Mouse (Mus musculus) heart, embryonic 13.5 days (tissue): Measurements from ENCODE around the gene Elp4. TPM values are rescaled to one million over a fixed set of nuclear protein-coding genes. Genes with fewer than 3 reads are reported as not detected.

Experiments
- ATAC-seq: fragments of 200-750 bp; cut with Nextera tagmentation; 2 replicates; pipeline ENCODE4 v1.8.0; 2017; ENCODE audit warnings: moderate TSS enrichment; ENCODE audit not compliant: insufficient number of reproducible peaks, low FRiP score, low TSS enrichment; ENCODE audit errors: extremely low read depth
- H3K27ac ChIP-seq: fragments of 300-500 bp; sonication (generic); replicated peaks from 2 replicates; pipeline ENCODE4 v1.5.1; 2015; ENCODE audit warnings: moderate library complexity, mild to moderate bottlenecking, inconsistent platforms
- H3K27me3 ChIP-seq: fragments of 300-500 bp; sonication (generic); replicated peaks from 2 replicates; pipeline ENCODE4 v1.6.1; 2015; ENCODE audit warnings: mild to moderate bottlenecking, inconsistent platforms
- H3K36me3 ChIP-seq: fragments of 300-500 bp; sonication (generic); 2 replicates; pipeline ENCODE4 v1.6.1; 2015; ENCODE audit warnings: mild to moderate bottlenecking, inconsistent platforms
- H3K4me1 ChIP-seq: fragments of 300-500 bp; sonication (generic); 2 replicates; pipeline ENCODE4 v1.6.1; 2015; ENCODE audit warnings: inconsistent platforms
- H3K4me2 ChIP-seq: fragments of 300-500 bp; sonication (generic); 2 replicates; pipeline ENCODE4 v1.6.1; 2015; ENCODE audit warnings: inconsistent platforms, mild to moderate bottlenecking, moderate library complexity
- H3K4me3 ChIP-seq: fragments of 300-500 bp; sonication (generic); 2 replicates; pipeline ENCODE4 v1.5.1; 2015; ENCODE audit warnings: moderate library complexity, mild to moderate bottlenecking, inconsistent platforms
- H3K9ac ChIP-seq: fragments of 300-500 bp; sonication (generic); 2 replicates; pipeline ENCODE4 v1.6.1; 2015; ENCODE audit warnings: inconsistent platforms, mild to moderate bottlenecking, moderate library complexity
- H3K9me3 ChIP-seq: fragments of 300-500 bp; sonication (generic); 2 replicates; pipeline ENCODE4 v1.6.1; 2016; ENCODE audit warnings: inconsistent platforms
- WGBS: fragments of 180-500 bp; shearing (Covaris S2); methylation state at CpG from one replicate; pipeline ENCODE4 v1.1.7; 2015; ENCODE audit warnings: mixed read lengths; 5-methylcytosine and 5-hydroxymethylcytosine counted together
- polyA plus RNA-seq: library from polyadenylated mRNA; unstranded; fragments of >200 nt; fragmentation: Nextera tagmentation; extraction: Ambion mirVana; gene quantifications from 2 replicates; pipeline ENCODE4 v1.2.1, GENCODE M21; 2015

Elp4 gene
- polyA plus RNA-seq, 1 experiment from 2014 or later: 18.0 TPM

- Histone ChIP-seq H3K27ac (no peak overlapping the region), H3K27me3 (peaks cover 100% of the 10 kb centered on the region), H3K9ac (no peak overlapping the region), H3K4me1 (peaks cover 23% of the 10 kb centered on the region), H3K4me2 (no peak overlapping the region), H3K36me3 (no peaks in the 10 kb centered on the region), H3K4me3 (no peak overlapping the region), H3K9me3 (no peaks in the 10 kb centered on the region)
- 0% methylated on average over 11 of the region's 11 CpGs for WGBS
- no peak for ATAC-seq
Measured at GRCm38 (mm10) chr2:105667626-105667950, 236.8 kb downstream of the Elp4 start.

GRCm38 (mm10) chr2:105666763-105667625 lies 237.4 kb downstream of the Elp4 start:
- H3K27me3 ChIP-seq: peaks cover 100% of the 10 kb centered on the region
- H3K36me3 ChIP-seq: no peaks in the 10 kb centered on the region
- no peak for ATAC-seq
- H3K4me3 ChIP-seq: no peak overlapping the region
- H3K4me1 ChIP-seq: peaks cover 23% of the 10 kb centered on the region
- 2% methylated on average over 41 of the region's 41 CpGs for WGBS
- no peak overlapping the region for H3K27ac ChIP-seq
- no peak overlapping the region for H3K4me2 ChIP-seq
- H3K9me3 ChIP-seq: no peaks in the 10 kb centered on the region
- no peak overlapping the region for H3K9ac ChIP-seq

GRCm38 (mm10) chr2:105666331-105666730 lies 238.0 kb downstream of the Elp4 start:
- H3K4me1 ChIP-seq: peaks cover 23% of the 10 kb centered on the region
- H3K27me3 ChIP-seq: peaks cover 100% of the 10 kb centered on the region
- no peak overlapping the region for H3K4me2 ChIP-seq
- 1% methylated on average over 6 of the region's 6 CpGs for WGBS
- no peak for ATAC-seq
- no peak overlapping the region for H3K9ac ChIP-seq
- no peak overlapping the region for H3K27ac ChIP-seq
- no peaks in the 10 kb centered on the region for H3K9me3 ChIP-seq
- no peaks in the 10 kb centered on the region for H3K36me3 ChIP-seq
- no peak overlapping the region for H3K4me3 ChIP-seq

- ATAC-seq: no peak
- Histone ChIP-seq H3K9me3 (no peaks in the 10 kb centered on the region), H3K9ac (no peak overlapping the region), H3K27me3 (peaks cover 100% of the 10 kb centered on the region), H3K4me1 (peaks cover 26% of the 10 kb centered on the region), H3K36me3 (no peaks in the 10 kb centered on the region), H3K4me3 (no peak overlapping the region), H3K27ac (no peak overlapping the region), H3K4me2 (no peak overlapping the region)
- WGBS: 17% methylated on average over 5 of the region's 5 CpGs
Measured at GRCm38 (mm10) chr2:105665491-105666250, 238.7 kb downstream of the Elp4 start.

DNA sequence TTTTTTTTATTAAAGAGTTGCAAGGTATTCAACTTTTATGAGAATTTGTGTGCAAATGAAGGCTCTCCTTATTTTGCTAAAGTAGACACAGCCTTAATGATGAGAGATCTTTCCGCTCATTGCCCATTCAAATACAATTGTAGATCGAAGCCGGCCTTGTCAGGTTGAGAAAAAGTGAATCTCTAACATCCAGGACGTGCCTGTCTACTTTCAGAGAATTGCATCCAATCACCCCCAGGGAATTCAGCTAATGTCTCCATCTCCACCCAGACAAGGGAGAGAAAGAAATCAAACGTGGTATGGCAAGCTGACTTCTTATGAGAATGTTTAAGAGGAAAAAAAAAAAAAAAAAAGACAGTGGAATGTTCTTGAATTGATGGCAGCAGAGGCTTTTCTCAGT lies 239.4 kb downstream of the Elp4 start:
- ATAC-seq: no peak
- Histone ChIP-seq H3K4me2 (no peak overlapping the region), H3K4me1 (peaks cover 33% of the 10 kb centered on the region), H3K9me3 (no peaks in the 10 kb centered on the region), H3K9ac (no peak overlapping the region), H3K4me3 (no peak overlapping the region), H3K36me3 (no peaks in the 10 kb centered on the region), H3K27ac (no peak overlapping the region), H3K27me3 (peaks cover 100% of the 10 kb centered on the region)
- 12% methylated on average over 5 of the region's 5 CpGs for WGBS

DNA sequence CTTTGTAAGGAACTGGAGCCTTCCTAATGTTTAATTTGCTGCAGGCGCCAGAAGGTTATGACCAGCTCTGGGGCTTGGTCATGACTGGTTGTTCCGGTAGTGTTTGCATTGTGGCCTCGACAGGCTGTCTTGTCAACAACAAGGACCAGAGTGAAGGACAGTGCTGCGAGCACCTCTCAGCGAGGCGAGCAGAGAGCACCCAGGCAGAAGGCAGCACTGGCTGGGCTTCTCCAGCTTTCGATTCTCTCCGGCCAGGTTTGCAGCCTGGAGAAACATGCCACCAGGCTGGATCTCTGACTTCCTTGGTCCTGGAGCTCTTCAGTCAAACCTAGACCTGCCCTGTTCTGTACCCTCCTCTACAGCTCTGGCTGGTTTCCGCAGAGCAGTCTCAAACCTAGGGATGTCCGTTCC lies 241.3 kb downstream of the Elp4 start:
- H3K27me3 ChIP-seq: peaks cover 100% of the 10 kb centered on the region
- H3K4me1 ChIP-seq: peaks cover 24% of the 10 kb centered on the region
- H3K4me3 ChIP-seq: 0 out of 2 replicates have a peak overlapping the region, but pooled peaks have one; percentile 2
- no peak overlapping the region for H3K9ac ChIP-seq
- H3K4me2 ChIP-seq: no peak overlapping the region
- no peaks in the 10 kb centered on the region for H3K9me3 ChIP-seq
- no peak overlapping the region for H3K27ac ChIP-seq
- H3K36me3 ChIP-seq: no peaks in the 10 kb centered on the region
- 2% methylated on average over 10 of the region's 10 CpGs for WGBS
- ATAC-seq: no peak

DNA sequence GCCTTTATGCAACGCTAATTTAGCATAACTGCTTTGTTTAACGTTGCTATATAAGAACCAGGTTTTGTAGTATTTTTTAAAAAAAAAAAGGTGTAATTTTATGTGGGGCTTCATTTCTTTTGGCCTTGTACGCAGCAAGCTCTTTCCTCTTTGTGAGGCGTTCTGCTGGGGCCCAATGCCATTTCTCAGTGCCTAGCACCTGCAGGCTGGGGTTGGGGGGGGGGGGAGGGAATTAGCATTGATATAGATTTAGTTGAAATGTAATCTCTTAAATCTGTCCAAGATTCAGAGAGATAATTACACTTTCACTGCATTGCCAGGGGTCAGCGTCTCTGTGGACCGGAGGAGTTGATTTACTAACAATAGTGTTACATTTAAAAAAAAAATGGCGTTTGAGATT lies 241.8 kb downstream of the Elp4 start:
- Histone ChIP-seq H3K36me3 (no peaks in the 10 kb centered on the region), H3K4me3 (no peak overlapping the region), H3K9ac (no peak overlapping the region), H3K27me3 (peaks cover 99% of the 10 kb centered on the region), H3K9me3 (no peaks in the 10 kb centered on the region), H3K27ac (no peak overlapping the region), H3K4me2 (no peak overlapping the region), H3K4me1 (peaks cover 24% of the 10 kb centered on the region)
- ATAC-seq: no peak
- WGBS: 6% methylated on average over 7 of the region's 7 CpGs

- no peak overlapping the region for H3K9ac ChIP-seq
- peaks cover 23% of the 10 kb centered on the region for H3K4me1 ChIP-seq
- no peaks in the 10 kb centered on the region for H3K9me3 ChIP-seq
- peaks cover 99% of the 10 kb centered on the region for H3K27me3 ChIP-seq
- H3K36me3 ChIP-seq: no peaks in the 10 kb centered on the region
- 7% methylated on average over 16 of the region's 16 CpGs for WGBS
- H3K4me3 ChIP-seq: no peak overlapping the region
- H3K4me2 ChIP-seq: no peak overlapping the region
- no peak for ATAC-seq
- no peak overlapping the region for H3K27ac ChIP-seq
Measured at GRCm38 (mm10) chr2:105662121-105662520, 242.2 kb downstream of the Elp4 start.

DNA sequence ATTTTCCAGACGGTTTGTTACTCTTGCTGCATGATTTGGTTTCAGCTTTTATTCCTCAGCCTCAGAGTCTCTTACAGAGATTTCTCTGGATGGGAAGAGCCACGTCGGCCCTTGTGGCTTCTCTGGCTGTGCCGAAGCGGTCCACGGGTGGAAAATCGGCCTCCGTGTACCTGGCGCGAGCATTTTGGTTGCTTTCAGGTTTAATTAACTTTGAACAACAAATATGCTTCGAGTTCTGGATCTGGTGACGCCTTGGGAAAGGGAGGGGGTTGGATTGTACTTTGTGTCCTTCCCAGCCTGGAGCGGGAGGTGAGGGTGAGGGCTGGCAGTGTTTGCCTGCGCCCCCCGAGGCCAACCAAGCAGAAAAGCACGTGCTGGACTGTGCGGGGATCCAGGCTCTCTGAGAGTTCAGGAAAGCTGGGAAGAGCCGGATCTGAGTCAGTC lies 242.7 kb downstream of the Elp4 start:
- Histone ChIP-seq H3K9ac (no peak overlapping the region), H3K27me3 (peaks cover 99% of the 10 kb centered on the region), H3K36me3 (no peaks in the 10 kb centered on the region), H3K4me2 (no peak overlapping the region), H3K4me3 (no peak overlapping the region), H3K9me3 (no peaks in the 10 kb centered on the region), H3K4me1 (peaks cover 18% of the 10 kb centered on the region), H3K27ac (no peak overlapping the region)
- no peak for ATAC-seq
- 2% methylated on average over 18 of the region's 18 CpGs for WGBS

DNA sequence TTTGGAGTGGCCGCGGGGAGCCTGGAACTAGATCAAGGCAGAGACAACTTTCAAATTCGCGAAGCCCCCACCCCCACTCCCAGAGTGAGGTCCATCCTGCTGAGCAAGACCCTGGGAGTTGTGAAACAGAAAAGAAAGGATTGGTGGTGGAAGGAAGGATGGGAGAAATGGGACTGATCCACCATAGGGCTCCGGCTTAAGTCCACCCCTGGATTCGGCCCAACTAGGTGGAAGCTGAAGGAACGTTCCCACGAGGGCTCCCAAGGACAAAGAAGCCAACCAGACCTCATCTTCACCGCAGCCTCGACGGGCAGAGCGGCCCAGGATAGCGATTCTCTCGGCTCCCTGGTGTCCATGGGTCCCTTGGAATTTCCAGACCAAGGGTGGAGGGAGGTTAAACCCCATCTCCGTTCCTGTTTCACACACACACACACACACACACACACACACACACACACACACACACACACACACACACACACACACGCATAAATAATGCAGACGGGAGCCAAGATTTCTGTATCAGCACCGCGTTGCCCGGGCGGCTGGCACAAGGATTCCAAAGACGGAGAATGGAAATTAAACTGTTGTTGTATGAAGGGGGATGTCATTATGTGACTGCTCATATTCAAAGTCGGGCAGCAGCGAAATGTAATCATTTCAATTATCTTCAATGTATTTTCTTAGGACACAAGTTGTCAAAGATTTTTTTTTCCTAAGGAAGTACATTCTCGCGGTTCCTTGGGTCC lies 243.3 kb downstream of the Elp4 start:
- H3K27ac ChIP-seq: no peak overlapping the region
- 2% methylated on average over 26 of the region's 26 CpGs for WGBS
- peaks cover 16% of the 10 kb centered on the region for H3K4me1 ChIP-seq
- no peaks in the 10 kb centered on the region for H3K9me3 ChIP-seq
- H3K4me3 ChIP-seq: peak overlapping the region; percentile 40
- peaks cover 98% of the 10 kb centered on the region for H3K27me3 ChIP-seq
- no peaks in the 10 kb centered on the region for H3K36me3 ChIP-seq
- ATAC-seq: no peak
- peak overlapping the region; percentile 62 for H3K4me2 ChIP-seq
- no peak overlapping the region for H3K9ac ChIP-seq
